Mouse (Mus musculus) heart, postnatal 25 days (tissue): ENCODE measurements around the gene Cma2. TPM values are rescaled to one million over a fixed set of nuclear protein-coding genes. Genes with fewer than 3 reads are reported as not detected.
"Not testable (repeated sequence)": the region's sequence is repeated elsewhere in the genome, so short reads cannot be mapped to it uniquely, and the experiment has no call there.

ENCODE experiments used
- DNase-seq: peaks from one replicate; pipeline ENCODE4 v3.0.0; 2022; ENCODE audit warnings: low spot score
- intact Hi-C: fragments of 180-260 bp; cut with DNase I; formaldehyde crosslinking; loops from one replicate; pipeline ENCODE4 v1.15.1; 2025
- total RNA-seq, 2 experiments: library from RNA; stranded (reverse); gene quantifications; 2 replicates each; pipeline ENCODE4 v1.2.3; 2021

Gene Cma2
- not detected for total RNA-seq

GRCm38 (mm10) chr14:55950346-55951030, at the start of gene Cma2:
Cma2 (plus strand) TSS chr14:55950980.
- DNase-seq: no peak
- intact Hi-C loops: no loop called here

DNA sequence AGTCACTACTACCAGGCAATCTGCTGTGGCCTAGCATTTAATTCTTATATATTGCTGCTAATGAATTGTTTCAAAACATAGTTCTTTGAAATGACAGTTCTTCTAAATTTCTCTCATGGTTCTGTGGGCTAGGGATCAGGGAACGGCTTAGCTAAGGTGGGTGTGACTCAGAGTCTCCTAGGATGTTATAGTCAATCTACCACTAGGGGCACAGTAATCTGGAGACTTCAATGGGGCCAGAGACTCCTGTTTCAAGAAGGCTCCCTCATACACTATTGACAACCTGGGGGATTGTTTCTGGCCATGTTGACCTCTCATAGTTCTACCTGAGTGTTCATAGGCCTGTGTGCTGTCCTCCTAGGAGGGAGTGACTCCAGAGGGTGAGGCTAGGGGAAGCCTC, 45.3 kb upstream of the Cma2 start:
- intact Hi-C loops: no loop called here
- DNase-seq: no peak

DNA sequence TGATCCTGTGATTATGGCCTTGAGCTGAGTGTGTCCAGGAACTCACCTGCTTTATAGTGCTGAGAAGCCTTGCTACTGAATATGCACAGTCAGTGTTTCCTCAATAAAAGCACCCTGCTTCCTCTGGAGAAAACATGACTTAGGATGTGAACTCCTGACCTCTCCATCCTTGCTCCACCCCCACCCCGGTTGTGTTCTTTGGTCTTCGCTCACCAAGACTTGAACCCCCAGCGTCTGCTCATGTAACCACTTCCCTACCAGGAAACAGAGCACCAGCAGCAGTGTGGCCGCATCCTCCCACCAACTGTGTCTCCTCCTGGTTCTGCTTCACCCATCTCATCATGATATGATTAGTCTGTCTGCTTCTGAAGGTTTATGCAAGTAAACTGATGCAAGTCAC, 37.4 kb upstream of the Cma2 start:
- intact Hi-C loops: no loop called here
- no peak for DNase-seq

- DNase-seq: peak; percentile 20
- intact Hi-C loops: loop anchor here (1.0 to 5.0 kb wide), 2 partner anchors 44 to 141 kb away; no protein-coding TSS in a partner anchor
Observed at GRCm38 (mm10) chr14:55918240-55919082, 32.3 kb upstream of the Cma2 start.

DNA sequence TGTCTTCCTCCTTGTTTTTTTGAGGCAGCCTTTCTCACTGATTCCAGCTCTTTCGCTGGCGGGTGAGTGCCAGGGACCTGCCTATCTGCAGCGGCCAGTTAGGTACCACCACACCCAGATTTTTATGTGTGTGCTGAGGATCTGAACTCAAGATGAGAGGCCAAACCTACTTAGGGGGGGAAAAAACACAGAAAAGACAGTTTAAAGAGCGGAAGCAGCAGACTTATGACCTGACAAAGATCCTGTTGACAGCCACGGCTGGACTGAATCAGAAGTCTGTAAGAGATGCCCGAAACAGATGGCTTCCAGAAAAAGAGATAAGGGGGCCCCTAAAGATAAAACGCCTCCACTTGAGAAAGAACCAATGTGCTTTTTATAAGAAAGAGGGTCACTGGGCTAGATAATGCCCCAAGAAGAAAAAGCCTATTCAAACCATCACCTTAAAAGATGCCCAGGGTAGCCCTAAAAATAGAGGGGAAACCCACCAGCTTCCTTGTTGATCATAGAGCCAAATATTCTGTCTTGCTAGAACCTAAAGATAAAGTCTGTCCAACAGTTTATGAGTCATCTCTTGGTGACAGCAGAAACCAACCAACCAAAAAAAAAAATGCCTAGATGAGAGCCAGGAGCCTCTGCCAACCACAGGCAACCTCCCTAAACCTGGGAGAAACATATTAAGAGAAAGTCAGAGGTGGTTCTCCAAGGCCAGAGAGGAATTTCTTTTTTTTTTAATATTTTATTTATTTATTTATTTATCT, 28.1 kb upstream of the Cma2 start:
- DNase-seq: no peak
- intact Hi-C loops: loop anchor here (2.0 kb wide), 1 partner anchor 100 kb away; the partner anchor contains the start of gene Nfatc4

DNA sequence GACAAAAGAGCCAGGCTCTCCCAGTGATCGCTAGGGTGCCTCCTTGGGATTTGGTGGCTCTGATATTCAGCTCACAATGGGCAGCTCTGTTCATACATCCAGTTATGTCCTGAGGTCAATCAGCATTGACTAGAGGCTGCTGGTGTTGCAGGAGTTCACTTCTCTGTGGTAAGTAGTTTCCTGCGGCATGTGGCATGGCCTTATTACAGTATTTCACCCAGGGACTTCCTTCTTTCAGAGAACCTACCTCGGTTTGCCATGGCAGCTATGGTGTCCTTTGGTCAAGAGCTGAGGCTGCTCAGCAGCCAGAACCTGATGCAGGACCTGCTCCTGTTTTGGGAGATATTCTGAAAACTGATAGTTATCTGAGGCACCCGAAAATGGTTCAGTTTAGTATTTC, 23.9 kb upstream of the Cma2 start:
- DNase-seq: no peak
- intact Hi-C loops: no loop called here

GRCm38 (mm10) chr14:55929263-55929997, 21.4 kb upstream of the Cma2 start:
- intact Hi-C loops: no loop called here
- no peak for DNase-seq

GRCm38 (mm10) chr14:55933586-55933985, 17.2 kb upstream of the Cma2 start:
- intact Hi-C loops: no loop called here
- DNase-seq: peak; percentile 36

- intact Hi-C loops: no loop called here
- DNase-seq: no peak
Observed at GRCm38 (mm10) chr14:55940070-55940800, 10.5 kb upstream of the Cma2 start.

GRCm38 (mm10) chr14:55943601-55944000, 7.2 kb upstream of the Cma2 start:
- intact Hi-C loops: no loop called here
- DNase-seq: no peak

DNA sequence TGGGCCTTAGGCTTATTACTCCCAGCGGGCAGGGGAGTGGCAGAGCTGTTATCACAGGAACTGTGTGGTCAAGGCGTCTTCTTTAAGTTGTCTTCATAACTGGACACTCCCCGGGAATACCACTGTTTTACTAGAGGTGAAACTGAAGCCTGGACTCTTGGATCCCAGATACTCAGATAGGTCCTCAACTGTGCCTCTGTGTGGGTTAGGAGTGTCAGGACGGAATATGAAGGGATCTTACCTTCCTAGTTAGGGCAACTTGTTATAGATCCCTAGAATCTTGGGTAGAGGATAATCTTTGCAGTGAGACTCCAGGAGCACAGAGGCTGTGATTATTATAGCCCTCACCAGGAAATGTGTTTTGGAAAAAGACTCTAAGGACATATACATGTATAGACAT, 6.2 kb upstream of the Cma2 start, which contains the start of gene Cma1:
TSS of gene Cma1 (minus strand) at position 101 of the 400 bp plus-strand sequence.
- intact Hi-C loops: no loop called here
- DNase-seq: no peak

DNA sequence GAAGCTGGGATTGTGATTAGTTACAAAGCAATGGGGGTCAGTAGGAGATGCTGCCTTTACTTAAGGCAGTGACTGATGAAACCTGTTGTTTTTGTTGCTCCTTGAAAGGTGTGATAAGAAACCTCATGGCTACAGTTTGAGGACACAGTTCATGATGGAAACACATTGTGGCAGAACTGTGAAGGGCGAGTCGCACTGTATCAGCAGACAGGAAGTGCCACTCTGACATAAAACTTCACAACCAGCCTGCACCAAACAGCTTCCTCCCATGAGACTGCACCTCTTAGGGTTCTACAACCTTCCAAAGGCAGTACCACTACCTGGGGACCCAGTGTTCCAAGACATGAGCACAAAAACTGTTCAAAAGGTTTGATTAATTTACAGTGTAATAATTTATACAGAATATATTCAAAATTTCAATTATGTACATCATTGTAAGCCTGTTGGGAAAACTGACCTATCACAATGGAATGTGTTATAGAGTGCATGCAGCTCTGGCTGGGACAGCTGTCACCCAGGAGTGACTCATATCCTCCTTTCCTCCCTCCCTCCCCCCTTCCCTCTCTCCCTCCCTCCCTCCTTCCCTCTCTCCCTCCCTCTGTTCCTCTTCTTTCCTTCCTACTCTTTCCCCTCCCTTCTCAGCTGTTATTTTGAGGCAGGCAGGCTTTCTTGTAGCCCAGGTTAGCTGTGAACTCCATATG, 4.4 kb upstream of the Cma2 start:
- intact Hi-C loops: no loop called here

GRCm38 (mm10) chr14:55963263-55963662, 12.5 kb downstream of the Cma2 start:
- intact Hi-C loops: no loop called here
- DNase-seq: no peak

More for the DNA sequence above, 4.4 kb upstream of the Cma2 start:
- DNase-seq: no peak

DNA sequence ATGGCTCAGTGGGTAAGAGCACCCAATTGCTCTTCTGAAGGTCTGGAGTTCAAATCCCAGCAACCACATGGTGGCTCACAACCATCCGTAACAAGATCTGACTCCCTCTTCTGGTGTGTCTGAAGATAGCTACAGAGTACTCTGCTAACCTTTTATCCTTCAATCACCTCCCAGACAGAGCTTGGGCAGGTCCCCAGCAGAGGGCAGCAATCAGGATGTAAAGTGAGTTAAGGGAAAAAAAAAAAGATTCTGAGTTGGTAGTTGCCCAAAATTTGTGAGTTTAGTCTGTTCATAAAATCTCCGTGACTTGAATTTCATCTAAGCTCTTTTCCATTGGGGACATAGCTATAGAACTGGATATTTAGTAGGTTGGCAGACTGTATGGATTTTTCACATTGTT, 13.1 kb downstream of the Cma2 start:
- intact Hi-C loops, DNase-seq: not testable (repeated sequence)

DNA sequence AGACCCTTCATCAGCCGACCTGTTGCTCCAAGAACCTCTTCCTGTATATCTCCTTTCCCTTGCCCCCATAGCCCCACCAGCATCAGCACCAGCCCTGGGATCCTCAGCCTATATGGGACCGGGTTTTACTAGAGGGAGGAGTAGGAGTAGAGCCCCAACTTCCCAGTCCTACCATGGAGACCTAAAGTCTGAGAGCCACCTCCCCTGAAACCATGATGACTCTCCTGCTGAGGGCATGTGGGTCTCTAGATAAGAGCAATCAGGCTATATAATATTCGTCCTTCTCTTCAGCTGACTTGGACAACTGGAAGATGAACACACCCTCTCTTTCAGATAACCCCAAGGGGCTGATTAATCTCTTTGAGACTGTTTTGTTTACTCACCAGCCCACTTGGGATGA, 36.7 kb downstream of the Cma2 start:
- DNase-seq, intact Hi-C loops: not testable (repeated sequence)

DNA sequence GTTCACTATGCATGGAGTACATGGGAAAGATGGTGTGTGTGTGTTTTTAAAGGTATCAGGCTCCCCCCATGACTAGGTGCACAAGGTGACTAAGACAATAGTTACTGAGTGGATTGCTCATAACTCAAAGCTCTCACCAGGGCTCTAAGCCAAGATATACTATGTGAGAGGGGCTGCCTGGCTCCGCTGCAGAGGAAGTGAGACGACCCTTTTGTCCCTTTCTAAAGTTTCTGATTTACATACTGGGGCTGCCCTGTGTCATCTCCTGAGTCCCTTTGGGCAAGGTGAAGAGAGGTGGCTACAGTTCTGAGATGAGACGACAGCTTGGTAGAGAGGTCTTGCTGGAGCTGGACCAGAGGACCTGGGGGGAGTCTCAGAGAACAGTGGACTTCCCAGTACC, 62.4 kb downstream of the Cma2 start:
- DNase-seq: no peak
- intact Hi-C loops: no loop called here

GRCm38 (mm10) chr14:56013924-56014323, 63.1 kb downstream of the Cma2 start:
- intact Hi-C loops: no loop called here
- no peak for DNase-seq

DNA sequence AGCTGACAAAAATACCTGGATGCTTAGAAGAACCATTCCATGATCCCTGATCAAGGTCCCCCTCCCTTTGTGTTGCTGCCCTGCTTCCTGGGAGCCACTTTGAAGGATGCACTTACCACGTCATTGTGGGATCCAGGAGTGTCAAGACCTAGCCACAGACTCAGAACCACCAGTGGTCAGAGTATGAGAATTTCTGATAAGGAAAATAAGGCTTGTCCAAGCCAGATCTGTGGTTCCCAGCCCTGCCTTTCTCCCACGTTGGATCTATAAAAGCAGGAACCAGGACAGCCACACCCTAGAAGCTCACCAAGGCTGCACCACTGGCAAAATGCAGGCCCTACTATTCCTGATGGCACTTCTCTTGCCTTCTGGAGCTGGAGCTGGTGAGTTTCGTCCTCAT, 66.9 kb downstream of the Cma2 start, which contains the start of gene Mcpt1:
TSS of gene Mcpt1 (plus strand) at position 301 of the 400 bp plus-strand sequence.
- intact Hi-C loops, DNase-seq: not testable (repeated sequence)
